Mouse (Mus musculus): ENCODE results near the gene Dennd4a. TPM values are rescaled to one million over a fixed set of nuclear protein-coding genes. Genes with fewer than 3 reads are reported as not detected.

Gene Dennd4a
- total and polyA plus RNA-seq, 2 experiments from 2014 or later = 8.8 to 17.6 TPM

GRCm38 (mm10) chr9:64926201-64926991 lies 115.3 kb downstream of the Dennd4a start:
- Histone ChIP-seq H3K27me3 (ENCODE audit: insufficient read depth, low read length) (no peaks in the 10 kb centered on the region), H3K4me1 (ENCODE audit: insufficient read depth, low read length) (no peaks in the 10 kb centered on the region), H3K9me3 (ENCODE audit: low read length) (no peaks in the 10 kb centered on the region), H3K4me2 (ENCODE audit: low read depth, low read length) (no peak overlapping the region), H3K36me3 (ENCODE audit: insufficient read depth, low read length) (no peaks in the 10 kb centered on the region; the same call in 1 of the 2 replicates), H3K9ac (replicated peaks; ENCODE audit: low read length) (no peak overlapping the region), H3K27ac (peak overlapping the region; percentile 58), H3K4me3 (ENCODE audit: low read length) (no peak overlapping the region)
- 45% methylated on average over 8 of the region's 8 CpGs for whole genome bisulfite sequencing
- no peak; the same call in 1 of the 2 replicates for TF ChIP-seq CTCF (IDR thresholded peaks at IDR 0.05; ENCODE audit: low read depth)
- peak; percentile 87 for ATAC-seq
- peak; percentile 77 for DNase-seq (ENCODE audit: low spot score)

- H3K27ac ChIP-seq = no peak overlapping the region
- TF ChIP-seq CTCF (IDR thresholded peaks at IDR 0.05; ENCODE audit: low read depth) = no peak
- H3K27me3 ChIP-seq (ENCODE audit: insufficient read depth, low read length) = no peaks in the 10 kb centered on the region
- no peak overlapping the region for H3K9ac ChIP-seq (replicated peaks; ENCODE audit: low read length)
- H3K36me3 ChIP-seq (ENCODE audit: insufficient read depth, low read length) = no peaks in the 10 kb centered on the region
- H3K4me3 ChIP-seq (ENCODE audit: low read length) = no peak overlapping the region
- H3K4me1 ChIP-seq (ENCODE audit: insufficient read depth, low read length) = no peaks in the 10 kb centered on the region
- no peak for DNase-seq (ENCODE audit: low spot score)
- no peak overlapping the region for H3K4me2 ChIP-seq (ENCODE audit: low read depth, low read length)
- H3K9me3 ChIP-seq (ENCODE audit: low read length) = no peaks in the 10 kb centered on the region
- no peak for ATAC-seq
- 78% methylated on average over 4 of the region's 4 CpGs for WGBS
Observed at GRCm38 (mm10) chr9:64930256-64930655, 119.1 kb downstream of the Dennd4a start.

DNA sequence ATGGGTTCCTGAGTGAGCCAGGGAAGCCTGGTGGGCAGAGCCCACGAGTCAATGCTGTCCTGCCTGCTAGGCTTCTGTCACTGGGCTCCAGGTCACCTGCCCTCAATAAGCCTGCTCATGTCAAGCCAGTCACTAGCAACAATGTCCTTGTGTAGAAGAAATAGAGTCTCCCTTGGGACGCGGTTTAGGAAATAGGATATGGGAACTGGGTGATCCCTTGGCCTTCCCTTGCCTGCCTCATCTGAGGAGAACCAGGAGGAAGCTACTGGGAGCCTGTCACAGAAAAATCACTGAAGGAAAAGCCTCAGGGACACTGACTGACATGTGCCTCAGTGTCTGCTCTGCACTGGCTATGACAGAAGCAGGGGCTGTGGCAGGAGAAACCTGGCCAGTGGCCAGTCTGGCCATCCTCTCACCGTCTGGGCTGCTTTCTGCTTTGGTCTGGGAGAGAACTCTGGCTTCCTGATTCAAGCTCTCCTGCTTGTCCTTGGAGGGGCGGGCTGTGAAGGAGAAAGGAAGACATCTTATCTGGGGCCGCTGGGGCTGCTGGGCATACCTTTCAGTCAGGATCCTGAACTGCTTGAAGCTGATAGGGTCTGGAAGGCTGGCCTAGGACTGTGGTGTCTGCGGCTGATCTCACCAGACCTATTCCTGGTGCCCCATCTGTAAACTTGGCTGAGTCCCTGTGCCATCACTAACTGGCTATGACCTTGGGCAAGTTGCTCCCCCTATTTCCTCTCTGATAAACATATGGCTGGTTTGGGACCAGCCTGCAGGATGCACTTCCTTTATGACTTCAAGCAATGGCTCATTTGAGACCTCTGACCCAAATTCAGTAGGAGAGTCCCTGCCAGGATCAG lies 120.8 kb downstream of the Dennd4a start:
- WGBS = 61% methylated on average over 7 of the region's 7 CpGs
- no peaks in the 10 kb centered on the region for H3K4me1 ChIP-seq (ENCODE audit: insufficient read depth, low read length)
- no peaks in the 10 kb centered on the region for H3K9me3 ChIP-seq (ENCODE audit: low read length)
- no peak overlapping the region for H3K4me3 ChIP-seq (ENCODE audit: low read length)
- ATAC-seq = 0 out of 2 replicates have a peak, but pooled peaks have one; percentile 33
- no peak overlapping the region for H3K4me2 ChIP-seq (ENCODE audit: low read depth, low read length)
- H3K27ac ChIP-seq = no peak overlapping the region; the same call in 1 of the 2 replicates
- no peak overlapping the region for H3K9ac ChIP-seq (replicated peaks; ENCODE audit: low read length)
- H3K27me3 ChIP-seq (ENCODE audit: insufficient read depth, low read length) = no peaks in the 10 kb centered on the region
- no peak for TF ChIP-seq CTCF (IDR thresholded peaks at IDR 0.05; ENCODE audit: low read depth)
- DNase-seq (ENCODE audit: low spot score) = peak; percentile 46
- H3K36me3 ChIP-seq (ENCODE audit: insufficient read depth, low read length) = no peaks in the 10 kb centered on the region

DNA sequence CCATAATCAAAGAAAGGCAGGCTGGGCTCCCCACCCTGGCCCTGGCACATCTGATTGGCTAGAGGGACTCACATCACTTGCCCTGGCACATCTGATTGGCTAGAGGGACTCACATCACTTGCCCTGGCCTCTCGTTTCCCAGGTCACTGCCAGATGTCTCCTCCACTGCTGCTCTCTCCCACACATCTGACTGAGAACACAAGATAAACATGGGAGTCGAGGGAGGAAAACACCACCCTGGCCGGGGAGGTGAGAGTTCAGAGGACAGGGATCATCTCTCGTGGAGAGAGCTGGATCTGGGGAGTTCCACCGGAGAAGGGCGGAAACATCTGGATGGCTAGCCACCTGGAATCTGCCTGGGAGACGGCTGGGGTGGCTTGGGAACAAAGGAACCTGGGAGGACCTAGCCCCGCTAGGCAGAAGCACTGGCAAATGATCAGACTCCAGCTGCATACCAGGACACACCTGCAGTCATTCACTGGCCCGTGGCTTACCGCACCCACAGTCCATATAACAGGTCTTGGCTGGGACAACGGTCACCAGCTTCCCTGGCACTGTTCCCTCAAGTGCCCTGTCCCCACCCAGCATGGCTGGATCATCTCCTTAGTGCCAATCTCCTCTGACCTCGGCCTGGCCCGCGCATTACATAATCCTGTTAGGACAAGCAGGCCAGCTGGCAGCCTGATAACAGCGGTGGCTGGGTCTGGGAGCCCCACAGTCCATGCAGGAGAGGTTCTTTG lies 123.0 kb downstream of the Dennd4a start:
- Histone ChIP-seq H3K27me3 (ENCODE audit: insufficient read depth, low read length) (no peaks in the 10 kb centered on the region), H3K4me1 (ENCODE audit: insufficient read depth, low read length) (no peaks in the 10 kb centered on the region), H3K4me2 (ENCODE audit: low read depth, low read length) (no peak overlapping the region), H3K4me3 (ENCODE audit: low read length) (no peak overlapping the region), H3K9ac (replicated peaks; ENCODE audit: low read length) (no peak overlapping the region), H3K9me3 (ENCODE audit: low read length) (no peaks in the 10 kb centered on the region), H3K27ac (no peak overlapping the region), H3K36me3 (ENCODE audit: insufficient read depth, low read length) (no peaks in the 10 kb centered on the region)
- DNase-seq (ENCODE audit: low spot score) (peak; percentile 33), ATAC-seq (no peak)
- WGBS = 54% methylated on average over 15 of the region's 15 CpGs
- TF ChIP-seq CTCF (IDR thresholded peaks at IDR 0.05; ENCODE audit: low read depth) = no peak

- ATAC-seq = peak; percentile 40; the same call in 1 of the 2 replicates
- Histone ChIP-seq H3K27ac (no peak overlapping the region), H3K4me3 (ENCODE audit: low read length) (no peak overlapping the region), H3K4me2 (ENCODE audit: low read depth, low read length) (no peak overlapping the region), H3K4me1 (ENCODE audit: insufficient read depth, low read length) (no peaks in the 10 kb centered on the region), H3K27me3 (ENCODE audit: insufficient read depth, low read length) (no peaks in the 10 kb centered on the region), H3K9me3 (ENCODE audit: low read length) (no peaks in the 10 kb centered on the region), H3K9ac (replicated peaks; ENCODE audit: low read length) (no peak overlapping the region), H3K36me3 (ENCODE audit: insufficient read depth, low read length) (no peaks in the 10 kb centered on the region)
- peak; percentile 81 for TF ChIP-seq CTCF (IDR thresholded peaks at IDR 0.05; ENCODE audit: low read depth)
- whole genome bisulfite sequencing = 8% methylated on average over 6 of the region's 6 CpGs
- DNase-seq (ENCODE audit: low spot score) = peak; percentile 70
Observed at GRCm38 (mm10) chr9:64936508-64936907, 125.4 kb downstream of the Dennd4a start.

GRCm38 (mm10) chr9:64937491-64937890 lies 126.4 kb downstream of the Dennd4a start:
- DNase-seq (ENCODE audit: low spot score) (no peak), ATAC-seq (no peak)
- WGBS = 55% methylated on average over 5 of the region's 5 CpGs
- H3K27me3 ChIP-seq (ENCODE audit: insufficient read depth, low read length) = no peaks in the 10 kb centered on the region
- no peaks in the 10 kb centered on the region for H3K4me1 ChIP-seq (ENCODE audit: insufficient read depth, low read length)
- no peak overlapping the region for H3K9ac ChIP-seq (replicated peaks; ENCODE audit: low read length)
- H3K9me3 ChIP-seq (ENCODE audit: low read length) = no peaks in the 10 kb centered on the region
- H3K27ac ChIP-seq = no peak overlapping the region
- no peak overlapping the region for H3K4me2 ChIP-seq (ENCODE audit: low read depth, low read length)
- H3K36me3 ChIP-seq (ENCODE audit: insufficient read depth, low read length) = no peaks in the 10 kb centered on the region
- no peak for TF ChIP-seq CTCF (IDR thresholded peaks at IDR 0.05; ENCODE audit: low read depth)
- H3K4me3 ChIP-seq (ENCODE audit: low read length) = no peak overlapping the region

Measured in hindbrain, postnatal 0 days (tissue).